ENCODE assay signal across 10 mouse cellular contexts in the genomic region with DNA sequence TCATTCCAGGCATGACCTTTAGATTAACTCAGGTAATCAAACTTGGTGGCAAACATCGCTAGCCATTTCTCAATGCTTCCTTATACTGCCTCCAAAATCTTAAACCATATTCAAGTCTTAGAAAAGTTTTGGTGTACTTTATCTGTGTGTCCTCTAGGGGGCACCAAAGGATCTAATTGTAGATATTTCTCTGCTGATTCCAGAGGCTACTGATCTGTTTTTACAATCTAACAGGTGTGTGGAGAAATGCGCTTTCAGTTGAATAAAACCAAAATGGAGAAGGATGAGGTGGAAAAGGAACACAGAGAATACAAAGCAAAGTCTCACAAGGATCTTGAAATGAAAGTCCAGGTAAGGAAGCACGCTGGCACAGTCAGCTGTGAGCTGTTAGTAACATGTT.
DNase-seq lines count a peak whose midpoint lies in the region; ATAC-seq and TF ChIP-seq lines count a peak whose summit lies in the region.
"Had no signal": no experiment of that assay in that cellular context is flagged by ENCODE, and none has a peak within 500 bp of the region (broad histone marks: within the 10 kb centered on the region; RNA-seq: fewer than 3 reads in every experiment).

No protein-coding gene starts in this region.

- 35% methylated on average over 3 of the region's 3 CpGs for WGBS in forebrain, embryonic 12.5 days
- 43% methylated on average over 3 of the region's 3 CpGs for WGBS in forebrain, embryonic 10.5 days
- WGBS in liver, adult 2 months: 41% methylated on average over 3 of the region's 3 CpGs
- 42% methylated on average over 3 of the region's 3 CpGs for WGBS in liver, embryonic 11.5 days
- 35% methylated on average over 3 of the region's 3 CpGs for WGBS in forebrain, embryonic 16.5 days

- 0 out of 2 replicates have a peak, but pooled peaks have one; percentile 3 for TF ChIP-seq CTCF in liver, adult 2 months (IDR thresholded peaks at IDR 0.05; ENCODE audit: low read depth, low read length)

- TF ChIP-seq POLR2A in liver, adult 2 months (IDR thresholded peaks at IDR 0.05; ENCODE audit: extremely low read depth, insufficient read depth, low read length): no peak

- H3K4me3 ChIP-seq in forebrain, embryonic 12.5 days (replicated peaks): no peak overlapping the region
- H3K4me3 ChIP-seq in forebrain, embryonic 10.5 days: no peak overlapping the region
- no peak overlapping the region for H3K4me3 ChIP-seq in liver, adult 2 months (ENCODE audit: insufficient read depth, low read depth, low read length)
- H3K4me3 ChIP-seq in liver, embryonic 11.5 days (ENCODE audit: low read depth, low read length): no peak overlapping the region
- no peak overlapping the region for H3K4me3 ChIP-seq in forebrain, embryonic 16.5 days (replicated peaks; ENCODE audit: low read length)
- H3K4me3 ChIP-seq: heart, embryonic 15.5 days; myocyte had no signal

- H3K27me3 ChIP-seq in forebrain, embryonic 12.5 days: no peaks in the 10 kb centered on the region; the same call in 1 of the 2 replicates
- peaks cover 9% of the 10 kb centered on the region; the same call in 1 of the 2 replicates for H3K27me3 ChIP-seq in forebrain, embryonic 10.5 days (ENCODE audit: poor library complexity, severe bottlenecking)
- no peaks in the 10 kb centered on the region for H3K27me3 ChIP-seq in liver, adult 2 months (ENCODE audit: control insufficient read depth, insufficient read depth, low read length)
- H3K27me3 ChIP-seq in liver, embryonic 11.5 days (replicated peaks; ENCODE audit: control insufficient read depth, insufficient read depth, low read length): no peaks in the 10 kb centered on the region
- H3K27me3 ChIP-seq in forebrain, embryonic 16.5 days (replicated peaks; ENCODE audit: control insufficient read depth, insufficient read depth, low read length): no peaks in the 10 kb centered on the region
- H3K27me3 ChIP-seq: heart, embryonic 15.5 days had no signal

- ATAC-seq in forebrain, embryonic 12.5 days (ENCODE audit: low FRiP score): peak; percentile 5; the same call in 1 of the 2 replicates
- no peak for ATAC-seq in liver, embryonic 11.5 days (replicated peaks; ENCODE audit: low FRiP score)
- ATAC-seq in forebrain, embryonic 16.5 days: peak; percentile 16

- H3K9me3 ChIP-seq in forebrain, embryonic 12.5 days: no peaks in the 10 kb centered on the region
- no peaks in the 10 kb centered on the region for H3K9me3 ChIP-seq in forebrain, embryonic 10.5 days
- no peaks in the 10 kb centered on the region for H3K9me3 ChIP-seq in liver, embryonic 11.5 days (ENCODE audit: control insufficient read depth, low read length)
- H3K9me3 ChIP-seq in forebrain, embryonic 16.5 days (ENCODE audit: control insufficient read depth, low read length): no peaks in the 10 kb centered on the region
- H3K9me3 ChIP-seq: heart, embryonic 15.5 days had no signal

- H3K4me1 ChIP-seq in forebrain, embryonic 12.5 days: peaks cover 20% of the 10 kb centered on the region
- H3K4me1 ChIP-seq in forebrain, embryonic 10.5 days: peaks cover 36% of the 10 kb centered on the region
- H3K4me1 ChIP-seq in liver, adult 2 months (ENCODE audit: control insufficient read depth, insufficient read depth, low read length): peaks cover 7% of the 10 kb centered on the region; the same call in 1 of the 2 replicates
- H3K4me1 ChIP-seq in liver, embryonic 11.5 days (replicated peaks; ENCODE audit: control insufficient read depth, insufficient read depth, low read length): no peaks in the 10 kb centered on the region
- peaks cover 23% of the 10 kb centered on the region for H3K4me1 ChIP-seq in forebrain, embryonic 16.5 days (replicated peaks; ENCODE audit: control insufficient read depth, insufficient read depth, low read length)
- H3K4me1 ChIP-seq: heart, embryonic 15.5 days had no signal

- H3K36me3 ChIP-seq in forebrain, embryonic 12.5 days (replicated peaks): no peaks in the 10 kb centered on the region
- no peaks in the 10 kb centered on the region for H3K36me3 ChIP-seq in forebrain, embryonic 10.5 days (replicated peaks)
- peaks cover 13% of the 10 kb centered on the region for H3K36me3 ChIP-seq in liver, adult 2 months (ENCODE audit: control insufficient read depth, insufficient read depth, low read length)
- H3K36me3 ChIP-seq in liver, embryonic 11.5 days (ENCODE audit: control insufficient read depth, insufficient read depth, low read length): no peaks in the 10 kb centered on the region
- H3K36me3 ChIP-seq in forebrain, embryonic 16.5 days (ENCODE audit: control insufficient read depth, insufficient read depth): no peaks in the 10 kb centered on the region
- H3K36me3 ChIP-seq: heart, embryonic 15.5 days had no signal

- H3K79me2 ChIP-seq in liver, adult 2 months (ENCODE audit: control insufficient read depth, insufficient read depth, low read length): no peaks in the 10 kb centered on the region

- H3K9ac ChIP-seq in forebrain, embryonic 12.5 days: no peak overlapping the region
- H3K9ac ChIP-seq in liver, adult 2 months (ENCODE audit: low read depth, low read length): no peak overlapping the region
- no peak overlapping the region for H3K9ac ChIP-seq in liver, embryonic 11.5 days (ENCODE audit: low read depth, low read length)
- H3K9ac ChIP-seq in forebrain, embryonic 16.5 days (replicated peaks; ENCODE audit: low read depth, low read length): no peak overlapping the region
- H3K9ac ChIP-seq: heart, embryonic 15.5 days had no signal

- H3K27ac ChIP-seq in forebrain, embryonic 12.5 days: no peak overlapping the region
- no peak overlapping the region for H3K27ac ChIP-seq in forebrain, embryonic 10.5 days
- H3K27ac ChIP-seq in liver, adult 2 months (replicated peaks; ENCODE audit: insufficient read depth, low read depth, low read length): no peak overlapping the region
- no peak overlapping the region for H3K27ac ChIP-seq in liver, embryonic 11.5 days (ENCODE audit: low read depth, low read length)
- no peak overlapping the region for H3K27ac ChIP-seq in forebrain, embryonic 16.5 days (ENCODE audit: low read length)
- H3K27ac ChIP-seq: heart, embryonic 15.5 days had no signal

- no peak overlapping the region for H3K4me2 ChIP-seq in forebrain, embryonic 12.5 days
- H3K4me2 ChIP-seq in liver, embryonic 11.5 days: no peak overlapping the region
- H3K4me2 ChIP-seq in forebrain, embryonic 16.5 days (ENCODE audit: low read length): no peak overlapping the region
- H3K4me2 ChIP-seq: heart, embryonic 15.5 days had no signal

- DNase-seq in forebrain, embryonic 10.5 days (ENCODE audit: extremely low spot score, low spot score): no peak
- peak; percentile 48 for DNase-seq in liver, adult 2 months (ENCODE audit: extremely low read depth, low read depth, low spot score)
- no peak for DNase-seq in liver, embryonic 11.5 days (ENCODE audit: low spot score)
- DNase-seq in R1 (ENCODE audit: low read depth, low spot score): peak; percentile 50
- peak; percentile 57 for DNase-seq in lung, postnatal 25 days (ENCODE audit: low spot score)
- DNase-seq in spleen, postnatal 14 days (ENCODE audit: low spot score in 2 of 2): no peak

Comparison
In these comparisons a context has a peak if more than half of its experiments do, and no peak if none do; other contexts are left out.
1. DNase-seq: peak in liver, adult 2 months (single experiment), R1 (single experiment) and lung, postnatal 25 days (single experiment); none in forebrain, embryonic 10.5 days (single experiment), liver, embryonic 11.5 days (single experiment) and spleen, postnatal 14 days (0 of 2).